Mouse (Mus musculus): ENCODE data around the gene Fscb. TPM values are rescaled to one million over a fixed set of nuclear protein-coding genes. Genes with fewer than 3 reads are reported as not detected.

The Fscb gene
- not detected in 2 replicates for total RNA-seq (2012; rRNA removed)
- polyA plus RNA-seq (2012; ENCODE audit: insufficient read depth in 1 of 2, insufficient read length in 2 of 2, low read depth in 1 of 2, low replicate concordance in 2 of 2, missing spikeins in 1 of 2), result not detected

DNA sequence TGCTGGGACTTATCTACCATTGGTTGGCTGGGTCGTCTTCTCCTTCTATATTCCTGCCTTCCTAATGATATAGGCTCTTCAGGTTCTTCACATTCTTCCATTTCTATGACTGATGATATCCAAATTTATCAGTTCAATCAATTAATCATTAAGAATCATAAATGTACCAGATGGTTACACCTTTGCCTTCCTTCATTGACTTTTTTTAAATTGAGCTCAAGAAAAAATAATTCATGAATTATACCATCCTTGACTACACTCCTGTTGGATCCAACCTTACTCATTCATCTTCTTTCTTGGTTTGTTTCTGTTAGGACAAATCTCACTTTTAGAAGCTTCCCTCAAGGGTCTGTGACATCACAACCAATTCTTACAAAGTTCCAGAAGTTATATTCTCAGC, at the start of gene Fscb:
Fscb (minus strand) TSS at position 101 of the 400 bp plus-strand sequence.
- DNase-seq (ENCODE audit: low read depth, low spot score), result no peak
- no peaks in the 10 kb centered on the region for H3K27me3 ChIP-seq (ENCODE audit: control insufficient read depth in 1 of 2, insufficient read depth in 2 of 2, low read length in 2 of 2)
- no peaks in the 10 kb centered on the region for H3K79me2 ChIP-seq (ENCODE audit: control insufficient read depth, insufficient read depth, low read length, poor library complexity)
- peaks cover 3 to 5% of the 10 kb centered on the region in 2 experiments; a peak in 1 of 4 replicates for H3K4me1 ChIP-seq (ENCODE audit: control insufficient read depth in 1 of 2, insufficient read depth in 2 of 2, low read length in 2 of 2)
- no peak for TF ChIP-seq MAFK (IDR thresholded peaks at IDR 0.05; ENCODE audit: borderline replicate concordance, low read depth, low read length)
- TF ChIP-seq TBP (IDR thresholded peaks at IDR 0.05; ENCODE audit: low read depth, low read length), result no peak
- TF ChIP-seq ZMIZ1 (IDR thresholded peaks at IDR 0.05; ENCODE audit: low read depth, low read length), result no peak
- no peak for TF ChIP-seq GABPA (IDR thresholded peaks at IDR 0.05; ENCODE audit: low read depth, low read length)
- TF ChIP-seq JUND (IDR thresholded peaks at IDR 0.05; ENCODE audit: low read depth, low read length), result no peak
- peaks cover 0 to 2% of the 10 kb centered on the region in 2 experiments; a peak in 1 of 4 replicates for H3K36me3 ChIP-seq (ENCODE audit: control insufficient read depth in 1 of 2, insufficient read depth in 2 of 2, low read length in 2 of 2)
- H3K27ac ChIP-seq (ENCODE audit: control insufficient read depth, low read depth, low read length), result no peak within 1 kb of the TSS
- no peak within 1 kb of the TSS for H3K4me3 ChIP-seq (ENCODE audit: control insufficient read depth in 1 of 2, insufficient read depth in 1 of 2, low read depth in 2 of 2, low read length in 2 of 2)
- no peaks in the 10 kb centered on the region for H3K9me3 ChIP-seq (replicated peaks; ENCODE audit: insufficient read depth, low read length)
- H3K9ac ChIP-seq (ENCODE audit: control insufficient read depth, low read depth, low read length, poor library complexity, severe bottlenecking), result no peak within 1 kb of the TSS

- Histone ChIP-seq H3K27me3 (ENCODE audit: control insufficient read depth in 1 of 2, insufficient read depth in 2 of 2, low read length in 2 of 2) (no peaks in the 10 kb centered on the region), H3K9me3 (replicated peaks; ENCODE audit: insufficient read depth, low read length) (no peaks in the 10 kb centered on the region), H3K27ac (ENCODE audit: control insufficient read depth, low read depth, low read length) (no peak overlapping the region), H3K79me2 (ENCODE audit: control insufficient read depth, insufficient read depth, low read length, poor library complexity) (no peaks in the 10 kb centered on the region), H3K4me3 (ENCODE audit: control insufficient read depth in 1 of 2, insufficient read depth in 1 of 2, low read depth in 2 of 2, low read length in 2 of 2) (no peak overlapping the region), H3K4me1 (ENCODE audit: control insufficient read depth in 1 of 2, insufficient read depth in 2 of 2, low read length in 2 of 2) (no peaks in the 10 kb centered on the region), H3K36me3 (ENCODE audit: control insufficient read depth in 1 of 2, insufficient read depth in 2 of 2, low read length in 2 of 2) (no peaks in the 10 kb centered on the region), H3K9ac (ENCODE audit: control insufficient read depth, low read depth, low read length, poor library complexity, severe bottlenecking) (no peak overlapping the region)
- DNase-seq (ENCODE audit: low read depth, low spot score), result no peak
- no peak for TF ChIP-seq POLR2AphosphoS5 (IDR thresholded peaks at IDR 0.05; ENCODE audit: borderline replicate concordance, low read depth, low read length)
- TF ChIP-seq ELF1 (IDR thresholded peaks at IDR 0.05; ENCODE audit: low read depth, low read length), result no peak
- TF ChIP-seq MYB (IDR thresholded peaks at IDR 0.05; ENCODE audit: low read depth, low read length), result no peak
- no peak for TF ChIP-seq POLR2AphosphoS2 (IDR thresholded peaks at IDR 0.05; ENCODE audit: low read length)
- TF ChIP-seq RAD21 (IDR thresholded peaks at IDR 0.05; ENCODE audit: low read depth, low read length), result no peak
- no peak for TF ChIP-seq NELFE (IDR thresholded peaks at IDR 0.05; ENCODE audit: low read depth, low read length)
- no peak for TF ChIP-seq CTCF (IDR thresholded peaks at IDR 0.05 in 2 of 3, conservative IDR thresholded peaks at IDR 0.05 in 1 of 3; ENCODE audit: control insufficient read depth in 1 of 3, insufficient read depth in 1 of 3, low read depth in 2 of 3, low read length in 3 of 3, poor library complexity in 1 of 3, severe bottlenecking in 1 of 3)
- no peak for TF ChIP-seq ETS1 (IDR thresholded peaks at IDR 0.05; ENCODE audit: low read depth, low read length)
- no peak for TF ChIP-seq SIN3A (IDR thresholded peaks at IDR 0.05; ENCODE audit: low read length)
- TF ChIP-seq TAL1 (IDR thresholded peaks at IDR 0.05; ENCODE audit: low read length), result no peak
- TF ChIP-seq RCOR1 (IDR thresholded peaks at IDR 0.05; ENCODE audit: low read depth, low read length), result no peak
- no peak for TF ChIP-seq ZC3H11A (IDR thresholded peaks at IDR 0.05; ENCODE audit: low read depth, low read length)
- TF ChIP-seq MEF2A (IDR thresholded peaks at IDR 0.05; ENCODE audit: extremely low read depth, insufficient replicate concordance, low read depth, low read length, poor library complexity, severe bottlenecking), result no peak
- no peak for TF ChIP-seq KAT2A (conservative IDR thresholded peaks at IDR 0.05; ENCODE audit: low read depth, low read length)
These were observed 42.3 kb upstream of the Fscb start for GRCm38 (mm10) chr12:64516775-64517174.

All from MEL (cell line).